ENCODE assay signal across 11 mouse cellular contexts in the genomic region with DNA sequence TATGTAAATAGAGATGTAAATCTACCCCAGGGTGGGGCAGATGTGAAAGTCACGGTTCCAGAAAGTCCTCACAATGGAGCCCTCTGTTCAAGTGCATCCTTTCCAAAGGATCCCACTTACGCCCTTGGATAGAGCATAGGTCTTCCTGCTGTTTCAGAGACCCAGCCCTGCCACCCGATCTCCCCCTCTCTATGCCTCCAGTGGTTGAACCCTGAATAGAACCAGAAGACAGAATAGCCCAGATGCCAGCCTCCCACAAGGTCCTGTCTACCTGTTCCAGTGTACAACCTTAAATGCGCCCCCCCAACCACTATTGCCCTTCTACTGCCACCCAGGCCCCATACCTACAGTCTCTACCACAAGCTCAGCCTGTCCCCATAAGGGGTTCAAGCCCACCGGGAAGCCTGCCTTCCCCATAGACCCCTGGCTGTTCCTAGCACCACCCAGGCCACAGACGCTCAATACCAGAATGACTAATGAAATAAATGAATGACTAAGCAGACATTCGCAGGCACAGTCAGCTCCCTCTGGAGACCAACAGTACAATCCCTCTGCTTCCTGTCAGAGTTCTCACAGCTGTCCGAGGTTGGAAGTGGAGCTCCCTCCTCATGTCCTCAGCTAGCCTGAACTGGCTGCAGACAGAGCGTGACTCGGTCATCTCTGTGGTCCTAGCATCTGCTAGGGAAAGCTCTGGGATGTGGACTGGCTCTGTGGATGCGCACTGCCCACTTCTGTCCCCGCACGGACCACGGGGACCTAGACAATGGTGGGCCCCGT.
DNase-seq lines count a peak whose midpoint lies in the region; ATAC-seq and TF ChIP-seq lines count a peak whose summit lies in the region.
"Had no signal": no experiment of that assay in that cellular context is flagged by ENCODE, and none has a peak within 500 bp of the region (broad histone marks: within the 10 kb centered on the region; RNA-seq: fewer than 3 reads in every experiment).

No protein-coding gene starts in this region.

- H3K4me3 ChIP-seq in lung, embryonic 16.5 days (ENCODE audit: low read length) = no peak overlapping the region
- H3K4me3 ChIP-seq in embryonic fibroblast, embryonic 13.5 days (ENCODE audit: insufficient read depth, low read length) = no peak overlapping the region
- H3K4me3 ChIP-seq in kidney, embryonic 14.5 days (ENCODE audit: low read length) = no peak overlapping the region

- no peak for TF ChIP-seq CTCF in embryonic fibroblast, embryonic 13.5 days (IDR thresholded peaks at IDR 0.05; ENCODE audit: borderline replicate concordance, insufficient read depth, low read length)

- WGBS in lung, embryonic 16.5 days = 58% methylated on average over 15 of the region's 15 CpGs
- WGBS in kidney, embryonic 14.5 days = 71% methylated on average over 15 of the region's 15 CpGs

- peaks cover 9% of the 10 kb centered on the region for H3K27me3 ChIP-seq in lung, embryonic 16.5 days (ENCODE audit: control insufficient read depth, insufficient read depth, low read depth, low read length)
- no peaks in the 10 kb centered on the region for H3K27me3 ChIP-seq in kidney, embryonic 14.5 days (ENCODE audit: control insufficient read depth, insufficient read depth, low read length)

- peak overlapping the region; percentile 41; the same call in 1 of the 2 replicates for H3K27ac ChIP-seq in lung, embryonic 16.5 days (ENCODE audit: low read length)
- peak overlapping the region; percentile 81 for H3K27ac ChIP-seq in embryonic fibroblast, embryonic 13.5 days (ENCODE audit: insufficient read depth, low read length)
- H3K27ac ChIP-seq in kidney, embryonic 14.5 days (ENCODE audit: low read depth, low read length) = no peak overlapping the region
- H3K27ac ChIP-seq: macrophage had no signal

- no peak overlapping the region for H3K4me2 ChIP-seq in lung, embryonic 16.5 days (ENCODE audit: low read depth, low read length)
- no peak overlapping the region for H3K4me2 ChIP-seq in kidney, embryonic 14.5 days (replicated peaks; ENCODE audit: low read depth, low read length)

- no peak for DNase-seq in lung, adult 18-20 months
- DNase-seq in skeletal muscle tissue, adult 2 months (ENCODE audit: low read depth, low spot score) = peak; percentile 74
- DNase-seq in layer of hippocampus, postnatal 25 days (ENCODE audit: extremely low spot score in 1 of 2, low spot score in 1 of 2) = no peak
- no peak for DNase-seq in yolk sac, embryonic 10.5 days (ENCODE audit: low spot score)
- DNase-seq in cerebellum, postnatal 10 days = no peak
- DNase-seq: thymus, postnatal 25 days had no signal

- TF ChIP-seq POLR2A in embryonic fibroblast, embryonic 13.5 days (IDR thresholded peaks at IDR 0.05; ENCODE audit: low read depth, low read length) = no peak

- H3K4me1 ChIP-seq in lung, embryonic 16.5 days (replicated peaks; ENCODE audit: control insufficient read depth, insufficient read depth, low read length) = peaks cover 31% of the 10 kb centered on the region
- H3K4me1 ChIP-seq in embryonic fibroblast, embryonic 13.5 days (ENCODE audit: control insufficient read depth, insufficient read depth, low read length) = peaks cover 4% of the 10 kb centered on the region; the same call in 1 of the 2 replicates
- H3K4me1 ChIP-seq in kidney, embryonic 14.5 days (ENCODE audit: control insufficient read depth, insufficient read depth, low read length) = peaks cover 29% of the 10 kb centered on the region

- H3K9ac ChIP-seq in lung, embryonic 16.5 days (ENCODE audit: low read length) = 0 out of 2 replicates have a peak overlapping the region, but pooled peaks have one; percentile 22
- H3K9ac ChIP-seq in kidney, embryonic 14.5 days (ENCODE audit: low read depth, low read length) = no peak overlapping the region

- H3K9me3 ChIP-seq in lung, embryonic 16.5 days (ENCODE audit: control insufficient read depth, low read length) = no peaks in the 10 kb centered on the region
- H3K9me3 ChIP-seq in kidney, embryonic 14.5 days (ENCODE audit: control insufficient read depth, low read length) = no peaks in the 10 kb centered on the region

- ATAC-seq in lung, embryonic 16.5 days (ENCODE audit: low read depth) = peak; percentile 39; the same call in 1 of the 2 replicates
- 0 out of 2 replicates have a peak, but pooled peaks have one; percentile 21 for ATAC-seq in kidney, embryonic 14.5 days (ENCODE audit: low FRiP score, low TSS enrichment)
- ATAC-seq: inflammation-experienced regulatory T-cells, adult 6 months had no signal

- H3K36me3 ChIP-seq in lung, embryonic 16.5 days (ENCODE audit: control insufficient read depth, insufficient read depth, low read length) = no peaks in the 10 kb centered on the region
- no peaks in the 10 kb centered on the region for H3K36me3 ChIP-seq in kidney, embryonic 14.5 days (ENCODE audit: control insufficient read depth, insufficient read depth, low read length)
